8 mouse cellular contexts compared by ENCODE assay signal in the genomic region with DNA sequence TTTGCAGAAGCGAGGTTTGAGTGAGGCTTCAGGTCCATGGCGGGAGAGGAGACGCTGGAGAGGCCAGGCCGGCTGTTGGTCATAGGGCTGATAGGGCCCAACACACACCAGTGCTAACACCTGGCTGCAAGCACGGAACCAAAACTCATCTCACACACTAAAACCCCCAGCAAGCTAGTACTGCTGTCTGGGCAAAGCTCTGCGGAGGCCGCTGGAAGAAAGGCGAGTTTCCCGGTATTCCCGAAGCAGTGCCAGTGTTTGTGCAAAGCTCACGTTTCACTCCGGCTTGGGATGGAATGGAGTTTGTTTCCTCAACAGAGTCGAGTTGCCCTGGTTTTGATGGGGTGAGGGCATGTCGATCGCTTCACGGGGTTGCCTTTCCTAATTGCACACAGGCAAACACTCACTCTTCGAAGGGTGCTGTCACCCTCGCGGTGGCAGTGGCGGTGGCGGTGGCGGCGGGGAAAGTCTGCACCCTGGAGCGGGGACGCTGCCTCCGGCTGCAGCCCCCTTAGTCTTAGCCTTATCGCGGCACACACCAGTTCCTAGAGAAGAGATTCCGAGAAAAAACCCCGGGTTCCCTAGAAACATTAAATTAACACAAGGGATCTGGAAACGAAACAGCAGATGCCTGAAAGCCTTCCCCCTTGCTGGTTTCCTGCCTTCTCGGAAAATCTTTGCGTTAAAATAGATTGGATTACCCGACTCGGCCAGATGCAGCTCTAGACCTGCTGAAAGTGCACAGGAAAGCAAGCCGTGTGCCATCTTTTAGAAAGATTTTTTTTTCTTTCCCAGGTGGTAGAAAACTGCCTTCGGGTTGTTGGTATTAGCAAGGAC. TPM values are rescaled to one million over a fixed set of nuclear protein-coding genes. Genes with fewer than 3 reads are reported as not detected.
DNase-seq lines count a peak whose midpoint lies in the region; ATAC-seq and TF ChIP-seq lines count a peak whose summit lies in the region.

No protein-coding gene starts in this region.

- peak overlapping the region; percentile 51 for H3K9ac ChIP-seq in forebrain, embryonic 12.5 days

- no peaks in the 10 kb centered on the region for H3K36me3 ChIP-seq in E14TG2a.4 (ENCODE audit: insufficient read depth, low read length)
- no peaks in the 10 kb centered on the region for H3K36me3 ChIP-seq in forebrain, embryonic 12.5 days (replicated peaks)

- TF ChIP-seq CTCF in E14TG2a.4 (conservative IDR thresholded peaks at IDR 0.05; ENCODE audit: low read length): no peak

- WGBS in forebrain, embryonic 12.5 days: 3% methylated on average over 37 of the region's 37 CpGs

- peak overlapping the region; percentile 64 for H3K4me2 ChIP-seq in forebrain, embryonic 12.5 days

- intact Hi-C loops in heart, postnatal 10 days (cut with DNase I): loop anchor here (1.0 to 2.0 kb wide), 2 partner anchors 59 to 150 kb away; no protein-coding TSS in a partner anchor

- peak; percentile 72 for DNase-seq in adrenal gland, adult 2 months
- DNase-seq in heart, postnatal 10 days: peak; percentile 78 to 82
- DNase-seq in layer of hippocampus, postnatal 36 days: peak; percentile 32 to 39
- DNase-seq in lung, postnatal 4 days: peak; percentile 62 to 67
- DNase-seq in right cerebral cortex, postnatal 25 days: peak; percentile 57
- no peak for DNase-seq in adipocyte (ENCODE audit: low spot score)

- H3K27me3 ChIP-seq in E14TG2a.4 (ENCODE audit: insufficient read depth, low read length): no peaks in the 10 kb centered on the region
- peaks cover 29% of the 10 kb centered on the region for H3K27me3 ChIP-seq in forebrain, embryonic 12.5 days

- 0 out of 2 replicates have a peak, but pooled peaks have one; percentile 35 for ATAC-seq in forebrain, embryonic 12.5 days (ENCODE audit: low FRiP score)

- H3K4me1 ChIP-seq in E14TG2a.4 (replicated peaks; ENCODE audit: low read depth, low read length): peaks cover 89% of the 10 kb centered on the region
- peaks cover 35% of the 10 kb centered on the region for H3K4me1 ChIP-seq in forebrain, embryonic 12.5 days

- no peak overlapping the region for H3K27ac ChIP-seq in forebrain, embryonic 12.5 days

- H3K9me3 ChIP-seq in E14TG2a.4 (ENCODE audit: low read length): no peaks in the 10 kb centered on the region
- no peaks in the 10 kb centered on the region for H3K9me3 ChIP-seq in forebrain, embryonic 12.5 days

- H3K4me3 ChIP-seq in E14TG2a.4 (replicated peaks; ENCODE audit: low read length): peak overlapping the region; percentile 76
- peak overlapping the region; percentile 41 for H3K4me3 ChIP-seq in forebrain, embryonic 12.5 days (replicated peaks)

RNA-seq across cellular contexts. Expression of a gene that starts 59.2 kb away (rescaled TPM):
- total RNA-seq in adrenal gland, adult 2 months (2021): 10 to 100 TPM; 12.7 to 13.1 TPM
- 31.1 and 32.5 TPM in 2 replicates for polyA plus RNA-seq in adrenal gland, adult 2 months (2012; rRNA removed)
- polyA plus RNA-seq in forebrain, embryonic 12.5 days (2016; fragmentation: Nextera tagmentation; extraction: Ambion mirVana): 13.3 and 14.2 TPM in 2 replicates
- total RNA-seq in heart, postnatal 10 days (2021): 10 to 100 TPM; 12.9 to 13.5 TPM
- total RNA-seq in layer of hippocampus, postnatal 36 days (2021): 1 to 10 TPM; 5.5 to 5.6 TPM
